Mouse (Mus musculus) urinary bladder, postnatal 36 days (tissue): ENCODE measurements around the gene Kdm2b.

Experiments
- DNase-seq, 2 experiments: peaks; one replicate each; pipeline ENCODE4 v3.0.0; 2022; ENCODE audit warnings: low spot score in 2 of 2, mixed read lengths in 1 of 2

Kdm2b gene

DNA sequence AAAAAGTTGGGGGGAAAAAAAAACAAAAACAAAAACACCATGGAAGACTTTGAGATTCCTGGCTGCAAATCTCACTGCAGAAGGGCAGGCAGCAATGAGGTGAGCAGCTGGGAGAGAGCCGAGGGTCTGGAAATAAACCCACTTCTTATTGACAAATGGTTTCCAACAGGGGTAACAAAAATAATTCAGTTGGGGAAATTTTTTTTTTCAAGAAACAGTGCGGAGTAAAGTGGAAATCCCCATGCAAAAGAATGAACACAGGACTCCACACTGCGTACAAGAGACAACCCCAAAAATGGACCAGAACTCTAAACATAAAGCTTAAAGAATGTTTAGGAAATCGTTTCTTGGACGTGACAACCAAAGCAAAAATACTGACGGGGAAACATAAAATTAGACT, 96.4 kb downstream of the Kdm2b start:
- DNase-seq, result no peak

DNA sequence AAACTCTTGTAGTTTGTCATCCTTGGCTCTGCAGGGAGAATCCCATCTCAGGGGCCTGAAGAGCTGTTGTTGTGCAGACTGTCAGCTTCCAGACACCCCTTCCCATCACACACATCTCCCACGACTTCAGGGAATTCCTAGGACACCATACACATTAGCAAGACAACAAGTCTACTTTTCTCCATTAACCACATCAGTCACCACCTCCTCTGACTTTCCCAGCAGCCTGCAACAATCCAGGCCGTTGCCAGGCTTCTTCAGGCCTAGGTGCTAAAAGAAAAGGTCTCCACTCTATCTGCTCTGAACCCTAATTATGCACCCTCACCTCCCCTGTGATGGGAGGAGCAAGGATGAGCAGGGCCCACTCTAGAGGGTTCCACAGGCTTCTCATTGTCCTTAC, 99.2 kb downstream of the Kdm2b start:
- no peak for DNase-seq

DNA sequence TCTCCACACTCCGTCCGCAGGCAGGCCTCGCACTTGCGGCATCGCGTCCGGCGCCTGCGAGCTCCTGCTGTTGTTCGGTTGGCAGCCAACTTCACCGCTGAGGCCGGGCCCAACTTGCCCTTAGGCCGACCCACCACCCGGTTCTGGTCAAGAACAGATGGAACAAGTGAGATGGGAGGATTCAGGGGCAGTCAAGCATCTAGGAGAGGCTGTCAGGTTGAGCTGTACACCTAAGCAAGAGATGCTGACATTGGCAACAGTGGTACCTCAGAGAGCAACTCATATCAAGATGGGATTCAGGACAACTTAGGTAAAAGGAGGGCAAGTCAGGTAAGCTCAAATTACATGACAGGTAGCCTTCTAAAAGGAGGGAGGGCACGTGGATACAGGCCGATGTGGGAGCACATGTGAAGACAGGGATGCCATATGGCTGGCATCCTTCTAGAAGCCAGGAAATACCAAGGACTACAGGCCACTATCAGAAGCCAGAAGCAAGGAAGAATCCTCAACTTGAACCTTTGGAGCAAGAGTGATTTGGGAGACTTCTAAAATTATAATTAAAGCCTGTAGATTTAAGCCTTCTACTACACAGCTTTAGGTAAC, 100.9 kb downstream of the Kdm2b start:
- no peak for DNase-seq

DNA sequence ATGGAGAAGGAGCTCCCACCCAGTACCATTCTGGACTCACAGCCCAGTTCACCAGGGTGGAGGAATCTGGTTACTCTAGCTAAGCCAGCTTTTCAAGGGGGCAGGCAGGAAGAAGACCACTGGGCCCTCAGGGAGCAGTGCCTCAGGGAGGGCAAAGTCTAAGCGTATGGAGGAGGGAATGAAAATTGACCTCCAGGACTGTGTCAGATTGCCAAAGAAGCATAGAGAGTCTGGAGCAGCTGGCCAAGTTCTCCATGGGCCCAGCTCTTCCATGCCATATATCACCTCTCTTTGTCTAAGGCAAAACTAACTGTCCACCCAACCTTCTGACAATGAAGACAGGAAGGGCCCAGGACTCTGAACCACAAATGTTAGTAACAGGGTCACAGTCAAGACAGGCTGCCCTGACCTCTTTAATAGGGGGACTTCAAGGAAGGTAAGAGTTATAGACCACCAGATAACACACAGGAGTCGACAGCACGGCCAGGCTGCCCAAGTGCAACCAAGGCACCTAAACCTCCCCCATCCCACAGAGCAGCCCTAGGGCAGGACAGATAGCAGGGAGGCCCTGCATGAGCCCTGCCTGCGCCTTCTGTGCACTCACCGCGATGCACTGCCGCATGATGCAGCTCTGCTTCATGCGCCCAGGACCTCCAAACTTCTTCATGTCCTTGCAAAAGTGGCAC, 101.6 kb downstream of the Kdm2b start:
- DNase-seq, result no peak

DNA sequence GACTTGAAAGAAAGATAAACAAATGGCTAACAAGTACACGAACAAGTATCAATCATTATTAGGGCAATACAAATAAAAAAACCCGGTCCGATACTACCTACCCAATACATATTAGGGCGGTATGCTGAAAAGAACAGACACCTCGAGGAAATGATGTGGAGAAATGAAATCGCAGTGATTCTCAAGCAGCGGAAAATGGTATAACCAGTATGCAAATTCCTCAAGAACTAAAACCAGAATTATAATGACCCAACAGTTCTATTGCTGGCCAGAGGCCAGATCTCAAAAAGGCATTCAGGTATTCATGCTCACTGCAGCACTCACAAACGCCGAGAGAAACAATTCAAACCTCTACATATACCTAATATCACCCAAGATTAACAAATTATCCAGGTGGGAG, 102.6 kb downstream of the Kdm2b start:
- no peak for DNase-seq

DNA sequence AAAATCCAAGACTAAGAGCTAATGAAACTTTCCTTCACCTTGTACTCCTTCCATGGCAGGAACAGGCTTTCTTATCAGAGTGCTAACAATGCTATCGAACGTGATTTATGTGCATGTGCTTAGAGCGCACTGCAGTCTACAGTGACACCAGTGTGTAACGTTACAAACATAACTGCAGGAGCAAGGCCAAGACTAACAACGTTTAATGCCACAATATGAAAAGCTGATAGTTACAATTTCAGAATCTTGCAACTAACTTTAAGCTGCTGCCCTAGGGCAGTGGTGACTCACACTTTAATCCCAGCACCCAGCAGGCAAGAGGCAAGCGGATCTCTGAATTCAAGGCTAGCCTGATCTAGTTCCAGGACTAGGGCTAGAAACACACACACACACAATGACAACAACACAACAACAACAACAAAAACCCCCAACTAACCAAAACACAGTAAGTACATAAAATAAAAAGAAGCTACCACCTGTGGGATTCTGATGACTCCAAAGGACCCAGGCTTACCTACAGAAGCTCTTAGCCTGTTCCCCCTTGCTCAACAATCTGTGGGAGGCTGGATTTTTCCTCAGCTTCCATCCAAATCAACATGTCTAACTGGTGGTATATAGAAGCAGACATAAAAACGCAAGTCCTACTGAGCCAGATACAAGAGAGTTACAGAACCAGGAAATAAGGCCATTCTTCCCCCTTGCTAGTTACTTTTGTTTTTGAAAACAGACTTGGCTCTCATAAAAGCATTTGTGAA, 104.9 kb downstream of the Kdm2b start:
- DNase-seq, result peak in 1 of 2 experiments; percentile 10

DNA sequence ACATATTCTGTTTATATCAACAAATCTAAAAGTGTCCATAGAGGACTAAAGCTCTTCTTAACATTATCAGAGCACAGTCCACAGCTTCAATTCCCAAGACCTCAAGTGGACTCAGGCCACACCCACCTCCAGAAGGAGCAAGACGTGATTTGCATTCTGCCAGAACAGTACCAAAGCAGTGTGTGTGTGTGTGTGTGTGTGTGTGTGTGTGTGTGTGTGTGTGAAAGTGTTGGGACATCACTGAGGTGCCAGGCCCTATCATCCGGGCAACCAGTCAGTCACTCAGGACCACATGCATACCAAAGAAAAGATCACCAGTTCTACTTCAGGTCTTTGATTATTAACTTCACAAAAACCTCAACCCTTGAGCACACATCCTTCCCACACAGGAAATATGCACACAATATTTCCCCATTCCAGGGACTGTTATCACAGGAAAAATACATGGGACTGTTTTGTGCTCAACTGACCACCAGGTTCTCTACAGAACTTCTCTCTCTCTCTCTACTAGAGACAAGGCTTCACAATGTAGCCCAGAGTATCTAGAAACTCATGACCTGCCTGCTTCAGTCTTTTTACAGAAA, 105.9 kb downstream of the Kdm2b start:
- DNase-seq, result no peak

DNA sequence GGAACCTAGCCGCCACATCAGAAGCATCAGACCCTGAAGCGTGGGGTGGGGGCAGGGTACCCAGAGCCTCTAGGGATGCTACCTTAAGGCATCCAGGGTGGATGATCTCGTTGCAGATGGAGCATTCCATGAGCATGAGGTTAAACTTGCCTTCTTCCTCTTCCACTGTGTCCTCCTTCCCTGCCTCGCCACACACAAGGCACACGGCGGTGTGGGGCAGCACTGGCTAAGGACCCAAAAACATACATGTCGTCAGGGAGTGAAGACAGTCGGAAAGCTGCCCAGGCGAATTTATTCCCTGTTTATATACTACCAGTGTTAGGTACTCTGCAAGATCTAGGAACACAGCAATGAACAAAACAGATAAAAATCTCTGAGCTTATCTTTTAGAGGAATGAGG, 106.4 kb downstream of the Kdm2b start:
- no peak for DNase-seq

- DNase-seq, result peak; percentile 48 to 50
Measured at GRCm38 (mm10) chr5:122882256-122883050, 107.2 kb downstream of the Kdm2b start.

DNA sequence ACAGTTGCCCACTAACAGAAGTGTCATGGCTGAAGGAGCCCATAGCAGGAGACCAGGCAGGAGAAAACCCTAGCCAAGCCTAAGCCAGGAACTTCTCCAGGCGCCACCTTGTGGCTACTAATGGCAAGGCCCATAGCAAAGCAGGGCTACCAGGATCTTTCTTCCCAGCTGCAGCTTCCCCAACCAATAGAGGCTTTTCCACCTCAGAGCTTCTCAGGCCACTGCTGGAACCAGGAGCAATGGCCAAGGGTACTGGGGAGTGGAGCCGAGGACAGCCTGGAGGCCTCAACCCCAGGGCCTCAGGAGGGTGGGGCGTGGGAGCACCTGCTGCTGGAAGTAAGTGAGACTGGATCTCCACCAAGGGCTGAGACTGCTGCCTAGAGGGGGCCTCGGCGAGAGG, 108.3 kb downstream of the Kdm2b start:
- peak; percentile 60 to 64 for DNase-seq

DNA sequence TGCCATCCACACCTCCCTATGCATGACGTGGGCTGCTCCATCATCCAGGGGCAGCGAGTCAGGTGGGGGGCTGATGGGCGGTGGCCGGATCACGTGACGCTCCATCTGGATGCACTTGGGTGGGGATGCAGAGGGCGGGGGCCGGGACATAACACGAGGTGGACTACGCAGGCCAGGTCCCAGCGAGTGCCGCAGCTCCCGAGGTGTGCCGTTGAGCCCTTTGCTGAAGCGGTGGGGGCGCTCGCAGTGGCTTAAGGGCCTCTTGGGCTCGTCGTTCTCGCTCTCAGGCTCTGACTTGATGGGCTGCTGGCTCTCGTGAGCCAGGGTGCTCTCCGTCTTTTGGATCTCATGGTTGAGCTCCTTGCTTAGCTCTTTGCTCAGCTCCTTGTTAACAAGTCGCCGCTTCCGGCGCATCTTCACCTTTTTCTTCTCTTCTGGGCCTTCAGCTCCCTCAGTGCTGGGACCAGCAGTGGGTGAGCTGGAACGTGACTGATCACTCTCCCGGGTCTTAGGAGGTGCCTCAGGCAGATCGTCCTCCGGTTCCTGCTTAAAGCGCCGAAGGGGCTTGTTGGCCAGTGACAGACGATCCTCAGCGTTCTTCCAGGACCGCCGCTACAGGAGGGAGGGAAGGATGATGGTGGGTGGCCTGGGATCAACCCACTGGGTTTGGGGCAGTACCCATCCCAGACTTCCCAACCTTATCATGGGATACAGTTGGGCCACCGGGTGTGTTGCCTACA, 109.2 kb downstream of the Kdm2b start:
- no peak for DNase-seq

DNA sequence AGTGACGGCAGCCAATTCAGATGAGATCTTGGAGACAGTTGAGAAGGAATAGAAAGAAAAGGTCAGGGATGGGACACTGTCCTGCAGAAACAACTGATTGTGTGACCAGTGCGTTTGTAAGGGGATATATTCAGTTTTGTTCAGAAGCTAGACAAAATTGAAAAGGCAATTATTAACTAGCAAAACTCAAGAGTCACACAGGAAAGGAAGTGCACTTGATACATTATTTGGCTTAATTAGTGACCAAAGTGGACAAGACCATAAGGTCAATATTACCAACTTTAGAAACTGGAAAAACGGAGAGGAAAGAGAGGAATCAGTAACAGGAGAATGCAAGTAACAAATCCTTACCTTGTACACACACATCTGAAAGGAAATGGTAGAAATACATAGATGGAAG, 113.0 kb downstream of the Kdm2b start:
- DNase-seq, result no peak

DNA sequence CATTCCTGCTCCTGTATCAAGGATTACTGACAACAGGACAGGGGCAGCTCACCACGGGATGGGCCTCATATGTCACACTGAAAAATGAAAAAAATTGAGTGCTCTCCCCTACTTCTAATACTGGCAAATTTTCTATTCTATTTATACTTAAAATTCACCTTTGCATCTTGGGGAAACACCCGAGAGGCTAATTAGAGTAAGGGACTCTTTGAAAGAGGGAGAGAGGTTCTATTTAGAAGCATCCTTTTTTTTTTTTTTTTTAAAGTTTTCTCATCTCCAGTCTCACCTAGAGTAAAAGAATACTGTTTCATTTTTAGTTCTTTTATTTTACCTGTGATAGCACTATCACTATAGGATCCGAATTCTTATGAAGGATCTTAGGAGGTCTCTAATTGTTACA, 115.3 kb downstream of the Kdm2b start:
- DNase-seq, result no peak

GRCm38 (mm10) chr5:122873573-122873972, 116.0 kb downstream of the Kdm2b start:
- DNase-seq, result no peak

- DNase-seq, result no peak
Measured at GRCm38 (mm10) chr5:122872626-122873025, 117.0 kb downstream of the Kdm2b start.

DNA sequence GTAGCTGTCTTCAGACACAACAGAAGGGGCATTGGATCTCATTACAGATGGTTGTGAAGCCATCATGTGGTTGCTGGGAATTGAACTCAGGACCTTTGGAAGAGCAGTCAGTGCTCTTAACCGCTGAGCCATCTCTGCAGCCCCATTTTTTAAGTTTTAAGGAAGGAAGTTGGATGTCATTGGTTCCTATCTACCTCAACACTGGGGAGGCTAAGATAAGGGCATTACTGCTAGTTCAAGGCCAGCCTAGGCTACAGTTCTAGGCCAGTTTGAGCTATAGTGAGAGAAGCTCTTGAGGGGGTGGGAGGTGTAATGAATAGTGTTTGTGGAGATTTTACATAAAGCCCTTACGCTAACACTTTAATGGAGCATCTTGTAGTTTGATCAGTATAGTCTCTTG, 126.6 kb downstream of the Kdm2b start:
- DNase-seq, result no peak

GRCm38 (mm10) chr5:122855858-122856257, 133.8 kb downstream of the Kdm2b start:
- DNase-seq, result no peak

DNA sequence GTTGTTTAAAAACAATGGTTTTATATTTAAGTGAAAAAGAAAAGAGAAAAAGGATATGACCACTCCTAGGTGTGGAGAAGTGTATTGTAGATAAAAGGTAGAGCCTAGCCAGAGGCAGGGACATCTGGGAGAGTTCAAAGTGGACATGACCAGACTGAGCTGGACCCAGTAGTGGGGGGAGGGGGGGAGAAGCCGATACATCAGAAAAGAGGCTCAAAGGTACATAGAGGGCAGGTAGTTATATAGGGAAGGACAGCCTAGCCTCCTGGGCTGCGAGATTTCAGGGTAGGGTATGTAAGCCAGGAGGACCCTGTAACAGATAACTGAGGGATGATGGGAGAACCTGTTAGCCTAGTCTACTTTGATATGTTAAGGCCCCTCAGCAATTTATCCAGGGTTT, 137.0 kb downstream of the Kdm2b start:
- DNase-seq, result no peak

- peak in 1 of 2 experiments; percentile 7 for DNase-seq
Measured at GRCm38 (mm10) chr5:122850319-122851002, 139.2 kb downstream of the Kdm2b start.

- DNase-seq, result peak; percentile 91 to 97
Measured at GRCm38 (mm10) chr5:122849521-122850318, 139.9 kb downstream of the Kdm2b start, which contains the start of gene Rnf34. Rnf34 (plus strand) TSS chr5:122850048.
